Mouse (Mus musculus): ENCODE results near the gene Vac14.

DNA sequence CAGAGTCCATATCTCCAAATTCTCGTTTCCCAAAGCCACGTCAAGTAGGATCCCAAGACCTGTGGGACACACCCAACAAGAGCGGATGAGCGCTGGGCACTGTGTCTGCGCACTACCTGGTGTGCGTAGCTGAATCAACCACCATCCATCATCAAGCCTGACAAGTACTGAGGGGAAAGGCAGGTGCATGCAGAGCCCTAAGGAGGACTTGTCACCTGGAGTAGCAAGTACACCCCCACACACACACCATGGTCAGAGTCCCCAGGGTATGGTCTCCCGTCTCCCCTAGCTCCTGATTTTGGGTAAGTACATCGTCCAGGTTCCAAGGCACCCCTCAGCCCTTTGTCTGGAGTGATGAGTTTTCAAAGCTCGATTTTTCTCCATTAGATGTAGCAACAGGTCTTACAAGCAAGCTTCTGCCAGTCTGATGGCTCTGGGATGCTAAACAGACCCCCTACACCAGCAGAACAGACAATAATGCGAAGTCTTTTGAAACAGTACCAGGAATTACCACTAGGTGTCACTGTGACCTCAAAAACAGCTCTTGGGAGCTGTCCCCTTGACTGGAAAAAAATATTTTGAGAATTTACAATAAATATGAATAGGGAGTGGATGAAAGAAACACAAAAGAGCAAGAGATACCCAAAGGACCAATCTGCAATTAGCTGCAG, 131.2 kb downstream of the Vac14 start:
- no peak for TF ChIP-seq POLR2A (IDR thresholded peaks at IDR 0.05; ENCODE audit: low read depth, low read length)
- peak; percentile 28; the same call in 1 of the 2 replicates for TF ChIP-seq CTCF (IDR thresholded peaks at IDR 0.05; ENCODE audit: extremely low read depth, insufficient read length, insufficient replicate concordance, low read depth, low read length)

Data from small intestine, adult 2 months (tissue).